Mouse (Mus musculus) right cerebral cortex, postnatal 25 days (tissue): ENCODE results near the gene Cul5.
A peak's percentile ranks its signal among the peaks of the same experiment; 100 is the strongest.

Experiments
- DNase-seq: peaks from one replicate; pipeline ENCODE4 v3.0.0; 2022

Cul5 gene

GRCm38 (mm10) chr9:53669680-53670219, at the start of gene Cul5:
Gene Cul5 (minus strand): TSS chr9:53670014.
- peak; percentile 8 for DNase-seq

- DNase-seq: peak; percentile 72
These were observed 36.3 kb upstream of the Cul5 start, which contains the start of gene Rab39 for GRCm38 (mm10) chr9:53705992-53706696. Gene Rab39 (minus strand): TSS chr9:53706232.

- peak; percentile 25 for DNase-seq
These were observed 35.7 kb upstream of the Cul5 start for GRCm38 (mm10) chr9:53705491-53705991.

DNA sequence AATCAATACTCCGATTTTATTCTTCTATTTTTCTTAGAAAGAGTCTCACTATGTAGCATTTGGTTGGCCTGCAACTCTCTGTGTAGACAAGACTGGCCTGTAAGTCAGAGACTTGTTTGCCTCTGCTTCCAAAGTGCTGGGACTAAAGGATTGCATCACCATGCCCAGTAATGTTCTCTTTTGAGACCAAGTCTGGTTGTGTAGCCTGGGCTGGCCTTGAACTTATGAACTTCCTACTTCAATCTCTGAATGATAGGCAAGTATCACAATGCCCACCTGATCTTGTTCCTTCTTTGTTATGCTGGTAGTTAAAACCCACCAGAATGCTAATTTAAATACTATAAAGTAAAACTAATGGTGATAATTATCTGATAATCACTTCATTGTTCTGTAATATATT, 33.2 kb upstream of the Cul5 start:
- DNase-seq: no peak

DNA sequence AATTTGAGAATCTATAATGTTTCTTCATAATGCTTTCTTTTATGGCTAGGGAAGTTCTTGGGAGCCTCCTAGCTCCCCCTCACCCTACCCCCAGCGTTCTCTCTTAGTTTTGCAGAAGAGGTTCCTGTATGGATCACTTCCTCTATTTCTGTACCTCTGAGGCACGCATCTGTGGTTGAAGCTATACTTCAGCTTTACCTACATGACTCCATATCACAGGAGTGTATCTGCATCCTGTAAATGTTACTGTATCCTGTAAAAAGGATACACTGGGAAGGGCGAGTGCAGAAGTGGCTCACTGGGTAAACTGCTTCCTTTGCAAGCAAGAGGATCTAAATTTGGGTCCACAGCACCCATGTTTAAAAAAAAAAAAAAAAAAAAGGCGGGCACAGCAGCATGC, 30.7 kb upstream of the Cul5 start:
- DNase-seq: no peak

GRCm38 (mm10) chr9:53695846-53696245, 26.0 kb upstream of the Cul5 start:
- DNase-seq: no peak

DNA sequence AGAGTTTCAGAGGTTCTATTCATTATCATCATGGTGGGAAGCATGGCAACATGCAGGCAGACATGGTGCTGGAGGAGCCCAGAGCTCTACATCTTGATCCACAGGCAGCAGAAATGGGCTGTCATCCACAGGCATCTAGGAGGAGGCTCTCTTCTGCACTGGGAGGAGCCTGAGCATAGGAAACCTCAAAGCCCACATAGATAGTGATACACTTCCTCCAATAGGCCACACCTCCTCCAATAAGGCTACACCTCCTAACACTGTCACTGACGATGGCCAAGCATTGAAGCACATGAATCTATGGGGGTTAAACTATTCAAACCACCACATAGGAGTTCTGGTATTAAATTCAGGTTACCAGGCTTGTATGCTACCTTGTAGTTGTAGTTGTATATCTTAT, 23.9 kb upstream of the Cul5 start:
- no peak for DNase-seq

DNA sequence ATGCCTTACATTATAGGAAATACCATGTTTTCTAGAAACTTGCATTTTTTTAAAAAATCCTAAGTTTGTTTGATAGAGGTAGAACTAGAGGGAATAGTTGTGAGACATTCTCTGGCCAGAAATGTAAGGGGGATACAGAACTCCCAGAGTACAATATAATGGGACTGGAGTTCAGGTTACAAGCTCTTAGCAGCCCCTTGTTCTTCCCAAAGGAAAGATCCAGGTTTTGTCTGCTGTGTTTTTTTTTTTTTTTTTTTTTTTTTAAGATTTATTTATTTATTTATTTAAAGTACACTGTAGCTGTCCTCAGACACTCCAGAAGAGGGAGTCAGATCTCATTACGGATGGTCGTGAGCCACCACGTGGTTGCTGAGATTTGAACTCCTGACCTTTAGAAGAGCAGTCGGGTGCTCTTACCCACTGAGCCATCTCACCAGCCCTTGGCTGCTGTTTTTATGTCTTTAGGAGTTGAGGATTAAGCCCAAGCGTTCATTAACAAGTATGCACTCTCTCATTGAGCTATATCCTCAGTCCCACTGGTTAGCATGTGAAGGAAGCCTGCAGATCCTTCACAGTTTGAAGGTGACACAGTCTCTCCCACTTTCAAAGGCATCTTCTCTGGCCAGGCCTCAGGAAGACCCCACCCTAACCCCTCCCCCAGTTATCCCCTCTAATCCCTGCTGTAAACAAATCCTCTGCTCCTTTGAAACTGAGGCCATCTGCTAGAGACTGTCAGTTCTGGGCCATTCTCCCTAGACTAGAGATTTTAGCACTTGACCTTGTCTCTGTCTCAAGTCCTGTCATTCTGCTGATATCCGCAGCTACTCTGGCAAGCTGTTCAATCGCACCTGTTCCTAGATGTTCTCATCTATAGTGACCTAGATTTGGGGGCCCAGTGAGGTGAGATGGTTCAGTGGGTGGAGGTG, 22.2 kb upstream of the Cul5 start:
- DNase-seq: no peak

GRCm38 (mm10) chr9:53680851-53681250, 11.0 kb upstream of the Cul5 start:
- no peak for DNase-seq

- DNase-seq: no peak
These were observed 7.1 kb upstream of the Cul5 start for GRCm38 (mm10) chr9:53676921-53677320.

DNA sequence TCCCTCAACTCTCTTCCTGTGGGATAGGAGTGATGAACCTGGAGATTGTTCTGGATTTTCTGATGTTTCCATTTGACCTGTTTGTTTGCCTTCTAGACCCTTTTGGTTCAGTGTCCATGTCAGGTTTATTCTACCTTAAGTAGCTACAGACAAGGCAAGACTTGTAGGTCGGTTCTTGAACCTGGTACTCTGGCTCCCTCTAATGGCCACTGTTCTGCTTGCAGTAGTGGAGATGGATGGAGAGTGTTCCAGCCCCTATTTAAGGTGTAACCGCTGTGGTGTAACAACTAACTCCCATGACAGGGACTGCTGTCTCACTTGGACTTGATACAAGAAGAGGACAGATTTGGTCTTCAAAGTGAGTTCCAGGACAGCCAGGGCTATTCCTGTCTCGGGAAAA, 3.8 kb upstream of the Cul5 start:
- peak; percentile 45 for DNase-seq

DNA sequence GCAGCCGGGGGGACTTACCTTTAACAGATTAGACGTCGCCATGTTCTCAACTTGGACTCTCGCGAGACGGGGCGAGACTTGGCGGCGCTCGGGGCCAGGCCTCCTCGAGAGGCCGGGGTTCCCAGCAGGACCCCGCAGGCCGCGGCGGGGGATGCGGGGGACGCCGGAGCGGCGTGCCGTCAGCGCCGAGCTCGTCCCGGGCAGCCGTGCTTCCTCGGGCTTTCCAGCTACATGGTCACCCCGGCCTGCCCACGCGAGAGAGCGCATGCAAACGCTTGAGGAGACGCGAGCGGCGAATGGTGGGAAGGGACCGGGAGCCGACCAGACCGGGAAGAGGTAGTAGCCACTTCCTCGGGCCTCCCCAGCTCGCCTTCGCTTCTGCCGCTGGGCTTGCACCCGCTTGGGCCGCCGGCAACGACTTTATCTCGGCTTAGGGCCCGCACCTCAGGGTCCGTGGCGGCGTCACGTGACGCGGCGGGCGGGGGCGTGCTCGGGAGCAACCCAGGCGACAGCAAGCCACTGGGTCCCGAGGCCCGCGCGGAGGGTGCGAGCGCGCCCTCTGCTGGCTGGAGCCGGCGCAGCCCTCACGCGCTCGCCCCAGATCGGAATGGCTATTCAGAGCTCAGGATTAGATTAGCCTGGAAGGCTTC, 2.7 kb downstream of the Cul5 start:
- peak; percentile 90 for DNase-seq

DNA sequence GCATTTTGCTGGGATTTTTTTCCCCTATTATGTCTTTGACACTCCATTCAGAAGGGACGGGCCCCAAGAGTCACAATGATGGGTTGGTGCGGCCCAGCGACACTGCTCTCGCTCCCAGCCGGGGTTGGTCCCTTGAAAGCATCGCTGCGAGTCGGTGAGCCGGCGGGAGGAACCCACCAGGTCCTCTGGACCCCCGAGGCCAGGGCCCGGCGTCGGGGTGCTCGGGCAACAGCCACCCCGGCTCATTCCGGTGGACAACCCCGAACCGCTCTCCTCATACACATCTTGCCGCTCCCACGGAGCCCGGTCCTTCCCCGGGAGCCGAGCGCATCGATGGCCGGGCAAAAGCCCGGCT, 3.2 kb downstream of the Cul5 start:
- no peak for DNase-seq

- no peak for DNase-seq
These were observed 4.4 kb downstream of the Cul5 start for GRCm38 (mm10) chr9:53665428-53665827.

DNA sequence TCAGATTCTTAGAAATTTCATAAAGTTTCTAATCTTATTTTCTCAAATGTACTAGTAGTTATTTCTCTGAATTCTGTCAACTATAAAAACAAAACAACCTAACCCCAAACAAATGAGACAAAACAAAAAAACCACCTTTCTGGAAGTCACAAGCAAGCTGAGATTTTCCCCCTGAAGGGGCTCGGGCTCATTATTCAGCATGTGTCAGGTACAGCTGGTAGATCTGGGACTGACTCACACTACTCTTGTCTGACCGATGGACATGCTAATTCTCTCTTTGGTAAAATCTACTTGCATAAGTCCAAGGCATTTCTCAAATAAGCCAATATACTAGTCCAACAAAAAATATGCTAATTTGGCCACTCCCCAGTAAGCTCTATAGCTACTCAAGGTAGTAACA, 5.0 kb downstream of the Cul5 start:
- DNase-seq: no peak

GRCm38 (mm10) chr9:53634796-53635195, 35.0 kb downstream of the Cul5 start:
- no peak for DNase-seq

- DNase-seq: no peak
These were observed 54.6 kb downstream of the Cul5 start for GRCm38 (mm10) chr9:53615246-53615645.

- DNase-seq: no peak
These were observed 55.5 kb downstream of the Cul5 start for GRCm38 (mm10) chr9:53614286-53614685.

GRCm38 (mm10) chr9:53609968-53610781, 59.6 kb downstream of the Cul5 start, which contains the start of gene Acat1:
Gene Acat1 (minus strand): TSS chr9:53610382.
- peak; percentile 93 for DNase-seq

GRCm38 (mm10) chr9:53609306-53609967, 60.4 kb downstream of the Cul5 start:
- DNase-seq: no peak

GRCm38 (mm10) chr9:53607816-53608215, 62.0 kb downstream of the Cul5 start:
- no peak for DNase-seq

DNA sequence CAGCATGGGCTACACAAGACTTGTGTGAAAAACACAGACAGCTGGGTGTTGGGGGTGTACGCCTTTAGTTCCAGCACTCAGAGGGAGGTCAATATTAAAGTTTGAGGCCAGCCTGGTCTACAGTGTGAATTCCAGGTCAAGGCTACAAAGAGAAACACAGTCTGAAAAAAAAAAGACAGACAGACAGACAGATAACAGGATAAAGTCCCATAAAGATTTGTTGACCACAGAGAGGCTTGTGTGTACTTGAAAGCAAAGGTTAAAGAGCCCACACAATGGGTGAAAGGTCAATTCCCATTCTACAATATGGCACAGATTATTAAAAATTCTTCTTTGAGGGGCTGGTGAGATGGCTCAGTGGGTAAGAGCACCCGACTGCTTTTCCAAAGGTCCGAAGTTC, 62.6 kb downstream of the Cul5 start:
- DNase-seq: no peak
